Comparison of ENCODE assay signal across 11 mouse cellular contexts in the genomic region with DNA sequence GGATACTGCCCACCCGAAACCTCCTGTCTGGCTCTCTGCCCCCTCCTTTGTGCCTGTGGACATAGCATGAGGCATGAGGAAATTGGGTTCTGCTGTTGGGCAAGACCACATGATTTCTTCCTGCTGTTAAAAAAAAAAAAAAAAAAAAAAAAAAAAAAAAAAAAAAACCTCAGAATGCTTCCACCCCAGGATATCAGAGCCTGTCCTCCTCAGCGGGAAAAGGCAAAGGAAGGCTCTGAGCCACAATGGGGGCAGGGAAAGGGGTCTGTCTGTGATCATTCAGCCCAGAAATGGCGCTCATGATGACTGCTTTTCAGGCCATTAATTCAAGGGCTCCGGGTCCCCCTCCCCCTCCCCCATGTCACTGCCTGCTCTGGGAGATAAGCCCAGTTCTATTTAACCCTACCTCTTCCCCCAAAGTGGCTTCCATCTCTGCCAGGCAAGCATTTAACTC. TPM values are rescaled to one million over a fixed set of nuclear protein-coding genes. Genes with fewer than 3 reads are reported as not detected.
DNase-seq lines count a peak whose midpoint lies in the region; ATAC-seq and TF ChIP-seq lines count a peak whose summit lies in the region.
"Had no signal": no experiment of that assay in that cellular context is flagged by ENCODE, and none has a peak within 500 bp of the region (broad histone marks: within the 10 kb centered on the region; RNA-seq: fewer than 3 reads in every experiment).

No protein-coding gene starts in this region.

- H3K4me2 ChIP-seq in kidney, postnatal 0 days (ENCODE audit: low read length) = no peak overlapping the region
- peak overlapping the region; percentile 60 for H3K4me2 ChIP-seq in hindbrain, embryonic 16.5 days (ENCODE audit: low read length)
- H3K4me2 ChIP-seq in midbrain, embryonic 16.5 days (ENCODE audit: low read length) = peak overlapping the region; percentile 62
- H3K4me2 ChIP-seq: heart, embryonic 12.5 days had no signal

- DNase-seq in kidney, postnatal 0 days (ENCODE audit: low spot score) = no peak
- DNase-seq in kidney, postnatal 36 days = no peak
- DNase-seq in layer of hippocampus, postnatal 10 days (ENCODE audit: low spot score in 2 of 2) = no peak
- no peak for DNase-seq in frontal cortex, postnatal 14 days (ENCODE audit: low spot score in 2 of 2)
- DNase-seq in left cerebral cortex, adult 11 months (ENCODE audit: low spot score) = no peak
- DNase-seq: lung, postnatal 14 days had no signal

- WGBS in kidney, postnatal 0 days = 6% methylated on average over 4 of the region's 4 CpGs
- WGBS in hindbrain, embryonic 16.5 days = 8% methylated on average over 4 of the region's 4 CpGs
- WGBS in midbrain, embryonic 16.5 days = 2% methylated on average over 4 of the region's 4 CpGs

- H3K27me3 ChIP-seq in kidney, postnatal 0 days (ENCODE audit: insufficient read depth, low read length) = peaks cover 47% of the 10 kb centered on the region
- peaks cover 24% of the 10 kb centered on the region for H3K27me3 ChIP-seq in hindbrain, embryonic 16.5 days (replicated peaks; ENCODE audit: control insufficient read depth, insufficient read depth, low read length)
- peaks cover 11% of the 10 kb centered on the region for H3K27me3 ChIP-seq in midbrain, embryonic 16.5 days (ENCODE audit: control insufficient read depth, insufficient read depth, low read depth, low read length)

- H3K9ac ChIP-seq in kidney, postnatal 0 days (ENCODE audit: low read depth, low read length) = no peak overlapping the region
- peak overlapping the region; percentile 62 for H3K9ac ChIP-seq in hindbrain, embryonic 16.5 days (ENCODE audit: low read depth, low read length)
- H3K9ac ChIP-seq in midbrain, embryonic 16.5 days (ENCODE audit: low read depth, low read length) = peak overlapping the region; percentile 64
- H3K9ac ChIP-seq: heart, embryonic 12.5 days had no signal

- H3K4me1 ChIP-seq in kidney, postnatal 0 days (replicated peaks; ENCODE audit: insufficient read depth, low read length) = peaks cover 7% of the 10 kb centered on the region; the same call in 1 of the 2 replicates
- H3K4me1 ChIP-seq in hindbrain, embryonic 16.5 days (ENCODE audit: control insufficient read depth, insufficient read depth, low read depth, low read length) = peaks cover 4% of the 10 kb centered on the region; the same call in 1 of the 2 replicates
- peaks cover 6% of the 10 kb centered on the region; the same call in 1 of the 2 replicates for H3K4me1 ChIP-seq in midbrain, embryonic 16.5 days (ENCODE audit: control insufficient read depth, insufficient read depth, low read length)

- H3K4me3 ChIP-seq in kidney, postnatal 0 days (replicated peaks; ENCODE audit: low read depth, low read length) = no peak overlapping the region
- peak overlapping the region; percentile 48 for H3K4me3 ChIP-seq in hindbrain, embryonic 16.5 days (ENCODE audit: low read length)
- H3K4me3 ChIP-seq in midbrain, embryonic 16.5 days (ENCODE audit: low read depth, low read length) = peak overlapping the region; percentile 53
- H3K4me3 ChIP-seq: heart, embryonic 12.5 days; layer of hippocampus, adult 2 months had no signal

- 0 out of 2 replicates have a peak, but pooled peaks have one; percentile 25 for ATAC-seq in kidney, postnatal 0 days (replicated peaks; ENCODE audit: low FRiP score, low read depth)
- ATAC-seq in common myeloid progenitor, adult 5-6 weeks (replicated peaks; ENCODE audit: low read depth, poor library complexity, severe bottlenecking) = peak; percentile 71
- ATAC-seq in hindbrain, embryonic 16.5 days = no peak
- peak; percentile 25; the same call in 1 of the 2 replicates for ATAC-seq in midbrain, embryonic 16.5 days

- H3K36me3 ChIP-seq in kidney, postnatal 0 days (ENCODE audit: insufficient read depth, low read length) = no peaks in the 10 kb centered on the region
- no peaks in the 10 kb centered on the region for H3K36me3 ChIP-seq in hindbrain, embryonic 16.5 days (ENCODE audit: control insufficient read depth, insufficient read depth, low read length)
- no peaks in the 10 kb centered on the region for H3K36me3 ChIP-seq in midbrain, embryonic 16.5 days (ENCODE audit: control insufficient read depth, insufficient read depth, low read length)
- H3K36me3 ChIP-seq: heart, embryonic 12.5 days had no signal

- H3K9me3 ChIP-seq in kidney, postnatal 0 days (replicated peaks; ENCODE audit: low read length) = no peaks in the 10 kb centered on the region
- no peaks in the 10 kb centered on the region for H3K9me3 ChIP-seq in hindbrain, embryonic 16.5 days (ENCODE audit: control insufficient read depth, low read length)
- H3K9me3 ChIP-seq in midbrain, embryonic 16.5 days (replicated peaks; ENCODE audit: control insufficient read depth, low read length, poor library complexity, severe bottlenecking) = no peaks in the 10 kb centered on the region
- H3K9me3 ChIP-seq: heart, embryonic 12.5 days had no signal

- no peak for TF ChIP-seq CTCF in kidney, postnatal 0 days (IDR thresholded peaks at IDR 0.05; ENCODE audit: low read depth)

- no peak overlapping the region for H3K27ac ChIP-seq in kidney, postnatal 0 days
- peak overlapping the region; percentile 84 for H3K27ac ChIP-seq in hindbrain, embryonic 16.5 days (ENCODE audit: low read depth, low read length)
- H3K27ac ChIP-seq in midbrain, embryonic 16.5 days (ENCODE audit: low read length) = peak overlapping the region; percentile 91
- H3K27ac ChIP-seq: layer of hippocampus, adult 2 months had no signal

RNA-seq across cellular contexts. Expression of gene Slc32a1, which starts 4.0 kb away (rescaled TPM):
- polyA plus RNA-seq in kidney, postnatal 0 days (2015; fragmentation: Nextera tagmentation; extraction: Ambion mirVana) = not detected in 2 replicates
- not detected in 2 replicates for total RNA-seq in common myeloid progenitor, adult 5-6 weeks (2017)
- polyA plus RNA-seq in hindbrain, embryonic 16.5 days (2015; fragmentation: Nextera tagmentation; extraction: Ambion mirVana) = 10.4 and 15.0 TPM in 2 replicates
- 8.2 and 8.6 TPM in 2 replicates for polyA plus RNA-seq in midbrain, embryonic 16.5 days (2015; fragmentation: Nextera tagmentation; extraction: Ambion mirVana)
- 10 to 100 TPM; 60.0 to 68.6 TPM for total RNA-seq in layer of hippocampus, postnatal 10 days (2021)

RNA-seq across cellular contexts. Expression of gene Actr5, which starts 18.1 kb away (rescaled TPM):
- polyA plus RNA-seq in kidney, postnatal 0 days (2015; fragmentation: Nextera tagmentation; extraction: Ambion mirVana) = 7.1 and 9.1 TPM in 2 replicates
- total RNA-seq in common myeloid progenitor, adult 5-6 weeks (2017) = 14.7 and 15.3 TPM in 2 replicates
- 6.2 and 12.0 TPM in 2 replicates for polyA plus RNA-seq in hindbrain, embryonic 16.5 days (2015; fragmentation: Nextera tagmentation; extraction: Ambion mirVana)
- polyA plus RNA-seq in midbrain, embryonic 16.5 days (2015; fragmentation: Nextera tagmentation; extraction: Ambion mirVana) = 8.9 and 9.5 TPM in 2 replicates
- total RNA-seq in layer of hippocampus, postnatal 10 days (2021) = 10 to 100 TPM; 10.3 to 11.9 TPM

RNA-seq across cellular contexts. Expression of gene Ppp1r16b, which starts 58.7 kb away (rescaled TPM):
- 10.1 TPM in 2 replicates for polyA plus RNA-seq in kidney, postnatal 0 days (2015; fragmentation: Nextera tagmentation; extraction: Ambion mirVana)
- total RNA-seq in common myeloid progenitor, adult 5-6 weeks (2017) = 0.82 TPM in 1 of 2 replicates, not detected in the other
- polyA plus RNA-seq in hindbrain, embryonic 16.5 days (2015; fragmentation: Nextera tagmentation; extraction: Ambion mirVana) = 26.4 and 27.2 TPM in 2 replicates
- polyA plus RNA-seq in midbrain, embryonic 16.5 days (2015; fragmentation: Nextera tagmentation; extraction: Ambion mirVana) = 22.0 and 27.7 TPM in 2 replicates
- 10 to 100 TPM; 63.1 to 68.0 TPM for total RNA-seq in layer of hippocampus, postnatal 10 days (2021)
